Mouse (Mus musculus) heart, embryonic 12.5 days (tissue): ENCODE measurements around the gene Cgref1. TPM values are rescaled to one million over a fixed set of nuclear protein-coding genes. Genes with fewer than 3 reads are reported as not detected.

Experiments used
- ATAC-seq: fragments of 200-750 bp; cut with Nextera tagmentation; 2 replicates; pipeline ENCODE4 v1.8.0; 2017; ENCODE audit warnings: moderate TSS enrichment, moderate library complexity; ENCODE audit not compliant: insufficient number of reproducible peaks, low FRiP score
- H3K27ac ChIP-seq: fragments of 300-500 bp; sonication (generic); 2 replicates; pipeline ENCODE4 v1.5.1; 2016; ENCODE audit warnings: mild to moderate bottlenecking, moderate library complexity; ENCODE audit not compliant: poor library complexity, severe bottlenecking
- H3K27me3 ChIP-seq: fragments of 300-500 bp; sonication (generic); replicated peaks from 2 replicates; pipeline ENCODE4 v1.6.1; 2016; ENCODE audit warnings: mild to moderate bottlenecking, moderate library complexity
- H3K36me3 ChIP-seq: fragments of 300-500 bp; sonication (generic); 2 replicates; pipeline ENCODE4 v1.6.1; 2016; ENCODE audit warnings: mild to moderate bottlenecking, moderate library complexity
- H3K4me1 ChIP-seq: fragments of 300-500 bp; sonication (generic); replicated peaks from 2 replicates; pipeline ENCODE4 v1.6.1; 2016; ENCODE audit warnings: mild to moderate bottlenecking
- H3K4me2 ChIP-seq: fragments of 300-500 bp; sonication (generic); 2 replicates; pipeline ENCODE4 v1.6.1; 2016; ENCODE audit warnings: mild to moderate bottlenecking, moderate library complexity
- H3K4me3 ChIP-seq: fragments of 300-500 bp; sonication (generic); 2 replicates; pipeline ENCODE4 v1.5.1; 2016; ENCODE audit warnings: mild to moderate bottlenecking
- H3K9ac ChIP-seq: fragments of 300-500 bp; sonication (generic); 2 replicates; pipeline ENCODE4 v1.6.1; 2016; ENCODE audit warnings: mild to moderate bottlenecking, moderate library complexity
- H3K9me3 ChIP-seq: fragments of 300-500 bp; sonication (generic); replicated peaks from 2 replicates; pipeline ENCODE4 v1.6.1; 2016; ENCODE audit warnings: mild to moderate bottlenecking, moderate library complexity
- WGBS: fragments of 180-500 bp; shearing (Covaris S2); methylation state at CpG from one replicate; pipeline ENCODE4 v1.1.7; 2016; 5-methylcytosine and 5-hydroxymethylcytosine counted together
- polyA plus RNA-seq: library from polyadenylated mRNA; unstranded; fragments of >200 nt; fragmentation: Nextera tagmentation; extraction: Ambion mirVana; gene quantifications from 2 replicates; pipeline ENCODE4 v1.2.1, GENCODE M21; 2016

The Cgref1 gene
- polyA plus RNA-seq, 1 experiment from 2014 or later, result 4.9 TPM

DNA sequence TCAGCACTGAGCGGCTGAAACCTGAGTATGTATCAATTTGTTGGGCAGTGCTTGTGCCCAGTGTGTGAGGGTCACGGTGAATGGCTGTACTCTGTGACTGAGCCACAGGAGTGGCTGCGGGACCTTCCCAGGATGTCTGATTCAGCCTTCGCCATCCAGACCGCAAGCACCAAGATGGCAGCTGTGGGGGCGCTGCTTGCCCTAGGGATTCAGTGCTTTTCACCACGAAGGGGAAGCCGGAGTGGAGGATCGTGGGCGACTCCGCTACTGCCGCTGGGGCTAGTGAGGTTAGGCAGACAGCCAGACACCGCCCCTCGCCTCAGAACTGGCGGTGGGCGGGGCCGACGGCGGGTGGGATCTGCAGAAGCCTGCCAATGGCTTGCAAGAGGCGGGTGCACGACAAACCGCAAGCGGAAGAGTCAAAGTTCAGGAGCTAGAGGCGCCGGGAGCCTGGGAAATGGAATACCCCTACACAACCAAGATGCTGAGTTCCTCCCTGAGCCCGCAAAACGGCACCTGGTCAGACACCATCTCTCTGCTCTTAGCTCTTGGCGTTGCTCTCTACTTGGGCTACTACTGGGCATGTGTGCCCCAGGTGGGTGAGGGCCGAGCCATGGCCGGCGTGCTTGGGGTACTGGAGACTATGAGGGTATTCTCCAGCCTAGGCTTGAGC lies 4.4 kb upstream of the Cgref1 start:
- peaks cover 32% of the 10 kb centered on the region for H3K36me3 ChIP-seq
- peak overlapping the region; percentile 55 for H3K4me3 ChIP-seq
- no peaks in the 10 kb centered on the region for H3K9me3 ChIP-seq
- peak overlapping the region; percentile 74 for H3K4me2 ChIP-seq
- peaks cover 9% of the 10 kb centered on the region; the same call in 1 of the 2 replicates for H3K27me3 ChIP-seq
- peak; percentile 92 for ATAC-seq
- peak overlapping the region; percentile 34; the same call in 1 of the 2 replicates for H3K27ac ChIP-seq
- under 1% methylated on average over 31 of the region's 31 CpGs for WGBS
- H3K9ac ChIP-seq, result peak overlapping the region; percentile 74
- peaks cover 14% of the 10 kb centered on the region for H3K4me1 ChIP-seq

DNA sequence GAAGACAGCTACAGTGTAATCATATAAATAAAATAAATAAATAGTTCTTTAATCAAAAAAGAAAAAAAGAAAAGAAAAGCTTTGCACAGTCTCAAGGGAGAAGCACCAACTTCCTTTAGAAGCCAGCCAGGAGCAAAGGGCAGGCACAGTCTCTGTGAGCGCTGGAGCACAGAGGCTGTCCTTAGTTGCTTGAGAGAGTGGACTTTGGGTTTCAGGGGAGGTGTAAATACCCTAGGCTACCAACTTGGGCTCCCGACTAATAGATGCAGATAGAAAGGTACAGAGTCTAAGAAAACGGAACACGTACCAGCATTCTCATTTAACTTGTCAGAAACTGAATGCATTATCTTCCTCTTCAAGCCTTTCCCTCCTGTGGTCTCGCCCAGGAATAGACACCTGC lies 3.2 kb upstream of the Cgref1 start:
- no peak overlapping the region for H3K27ac ChIP-seq
- no peaks in the 10 kb centered on the region for H3K9me3 ChIP-seq
- WGBS, result 80% methylated on average over 5 of the region's 5 CpGs
- no peak overlapping the region for H3K9ac ChIP-seq
- no peak overlapping the region for H3K4me3 ChIP-seq
- H3K4me1 ChIP-seq, result peaks cover 14% of the 10 kb centered on the region
- peaks cover 16% of the 10 kb centered on the region for H3K27me3 ChIP-seq
- ATAC-seq, result no peak
- H3K4me2 ChIP-seq, result no peak overlapping the region
- peaks cover 20% of the 10 kb centered on the region for H3K36me3 ChIP-seq

DNA sequence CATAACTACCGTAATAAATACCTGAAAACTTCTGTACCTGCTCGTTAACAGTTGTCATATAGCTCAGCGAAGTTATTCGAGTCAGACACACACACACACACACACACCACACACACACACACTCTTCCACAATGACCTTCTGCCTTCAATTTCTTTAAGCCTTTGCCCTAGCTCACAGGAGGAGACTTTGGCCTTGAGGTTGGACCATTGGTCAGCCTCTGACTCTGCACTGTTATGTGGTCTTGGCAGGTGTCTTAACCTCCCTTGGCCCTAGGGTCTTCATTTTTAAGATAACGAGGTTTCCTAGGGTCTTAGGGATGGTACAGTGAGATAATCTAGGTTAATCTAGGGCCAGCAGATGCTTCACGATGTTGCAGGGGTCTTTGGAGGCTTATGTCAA lies 1.0 kb downstream of the Cgref1 start:
- WGBS, result 80% methylated on average over 6 of the region's 6 CpGs
- H3K27ac ChIP-seq, result no peak overlapping the region
- H3K36me3 ChIP-seq, result no peaks in the 10 kb centered on the region
- H3K9ac ChIP-seq, result no peak overlapping the region
- ATAC-seq, result no peak
- H3K4me2 ChIP-seq, result peak overlapping the region; percentile 89; the same call in 1 of the 2 replicates
- no peak overlapping the region for H3K4me3 ChIP-seq
- H3K4me1 ChIP-seq, result peaks cover 11% of the 10 kb centered on the region
- no peaks in the 10 kb centered on the region for H3K9me3 ChIP-seq
- peaks cover 16% of the 10 kb centered on the region for H3K27me3 ChIP-seq

DNA sequence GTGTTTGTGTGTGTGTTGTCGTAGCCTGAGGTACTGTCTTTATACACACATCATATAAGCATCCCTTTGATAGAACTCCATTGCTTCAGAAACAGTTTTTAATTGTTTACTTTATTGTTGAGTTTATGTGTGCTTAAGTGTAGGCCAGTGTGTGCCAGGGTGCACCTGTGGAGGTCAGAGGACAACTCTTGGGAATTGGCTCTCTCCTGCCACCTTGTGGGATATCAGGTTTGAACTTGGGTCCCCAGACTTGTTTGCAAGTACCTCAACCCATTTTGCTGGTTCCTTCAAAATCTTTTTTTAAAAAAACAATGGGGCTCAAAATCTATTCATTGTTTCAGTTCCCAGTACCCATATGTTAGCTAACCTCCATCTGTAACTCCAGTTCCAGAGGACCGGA lies 2.4 kb downstream of the Cgref1 start:
- no peak for ATAC-seq

DNA sequence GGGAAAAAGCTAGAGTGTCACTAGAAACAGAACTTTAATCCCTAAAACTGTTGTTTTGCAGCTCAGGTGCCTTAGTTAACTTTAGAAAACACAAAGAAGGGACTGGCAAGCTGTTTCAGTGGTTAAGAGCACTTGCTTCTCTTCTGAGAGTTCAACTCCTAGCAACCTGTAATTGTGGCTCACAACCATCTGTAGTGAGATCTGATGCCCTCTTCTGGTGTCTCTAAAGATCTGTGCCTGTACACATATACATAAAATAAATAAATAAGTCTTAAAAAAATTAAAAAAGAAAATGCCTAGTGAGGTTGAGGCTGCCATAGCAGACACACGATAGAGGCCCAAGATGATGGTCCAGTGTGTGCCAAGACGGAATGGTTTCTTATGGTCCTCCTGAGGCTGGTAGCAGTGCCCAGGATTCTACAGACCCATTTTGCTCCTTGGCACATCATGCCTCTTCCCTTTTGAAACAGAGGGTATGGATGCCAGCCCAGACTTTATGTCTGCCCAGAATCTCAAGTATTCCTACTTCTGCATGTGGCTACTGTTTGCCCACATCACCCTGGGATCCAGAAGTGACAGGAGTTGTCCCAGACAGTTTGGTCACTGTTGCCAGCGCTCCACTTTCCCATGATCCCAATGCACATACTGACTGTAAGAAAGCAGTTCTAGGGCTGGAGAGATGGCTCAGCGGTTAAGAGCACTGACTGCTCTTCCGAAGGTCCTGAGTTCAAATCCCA lies 10.5 kb downstream of the Cgref1 start:
- no peak overlapping the region for H3K4me2 ChIP-seq
- 83% methylated on average over 5 of the region's 5 CpGs for WGBS
- H3K4me3 ChIP-seq, result no peak overlapping the region
- H3K9me3 ChIP-seq, result no peaks in the 10 kb centered on the region
- H3K36me3 ChIP-seq, result no peaks in the 10 kb centered on the region
- H3K4me1 ChIP-seq, result peaks cover 16% of the 10 kb centered on the region
- no peaks in the 10 kb centered on the region; the same call in 1 of the 2 replicates for H3K27me3 ChIP-seq
- H3K9ac ChIP-seq, result no peak overlapping the region
- ATAC-seq, result no peak
- H3K27ac ChIP-seq, result no peak overlapping the region

More for the DNA sequence above, 2.4 kb downstream of the Cgref1 start:
- WGBS, result 85% methylated on average over 2 of the region's 2 CpGs
- Histone ChIP-seq H3K4me2 (no peak overlapping the region), H3K4me3 (no peak overlapping the region), H3K27me3 (peaks cover 16% of the 10 kb centered on the region), H3K36me3 (no peaks in the 10 kb centered on the region), H3K27ac (no peak overlapping the region), H3K9me3 (no peaks in the 10 kb centered on the region), H3K4me1 (0 out of 2 replicates have a peak, but pooled peaks cover 8% of the 10 kb centered on the region), H3K9ac (no peak overlapping the region)

DNA sequence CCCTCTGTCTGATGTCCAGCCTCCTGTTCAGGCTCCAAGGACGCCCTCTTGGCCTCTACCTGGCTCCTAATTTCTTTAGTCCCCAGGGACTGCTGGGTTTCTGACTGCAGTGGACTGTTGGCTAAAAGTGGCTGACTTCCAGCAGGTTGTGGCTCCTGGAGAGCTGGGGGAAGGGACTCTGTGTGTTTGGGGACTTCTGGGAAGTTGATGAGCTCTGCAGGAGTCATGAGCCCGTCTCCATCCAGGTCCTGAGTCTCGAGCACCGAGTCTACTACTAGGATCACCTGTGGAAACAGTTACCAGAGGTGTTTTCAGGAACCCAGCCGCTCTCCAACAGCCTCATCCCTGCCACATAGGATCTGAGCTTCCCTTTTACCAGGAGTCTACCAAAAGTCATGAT lies 11.7 kb downstream of the Cgref1 start:
- peaks cover 16% of the 10 kb centered on the region for H3K4me1 ChIP-seq
- H3K9me3 ChIP-seq, result no peaks in the 10 kb centered on the region
- no peak for ATAC-seq
- 59% methylated on average over 5 of the region's 5 CpGs for WGBS
- no peak overlapping the region for H3K9ac ChIP-seq
- no peak overlapping the region for H3K27ac ChIP-seq
- no peak overlapping the region for H3K4me2 ChIP-seq
- H3K36me3 ChIP-seq, result no peaks in the 10 kb centered on the region
- H3K4me3 ChIP-seq, result no peak overlapping the region
- H3K27me3 ChIP-seq, result 0 out of 2 replicates have a peak, but pooled peaks cover 4% of the 10 kb centered on the region

DNA sequence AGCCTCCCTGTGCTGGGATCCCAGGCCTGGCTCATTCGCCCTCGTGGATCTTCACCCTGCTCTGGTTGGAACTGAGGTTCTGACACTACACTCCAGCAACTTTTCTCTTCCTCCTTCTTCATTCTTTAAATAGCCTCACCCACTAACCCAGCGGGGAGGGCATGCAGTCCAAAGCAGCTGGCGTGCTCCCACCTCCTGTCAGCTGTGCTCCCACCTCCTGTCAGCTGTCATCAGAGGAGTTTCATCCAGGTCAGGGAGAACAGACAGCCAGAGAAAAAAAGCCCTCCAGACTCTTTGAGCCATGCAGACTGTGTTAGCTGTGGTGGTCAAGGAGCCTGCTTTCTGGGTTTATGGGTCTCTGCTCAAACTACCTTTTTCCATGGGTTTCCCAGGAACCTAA lies 14.0 kb downstream of the Cgref1 start:
- Histone ChIP-seq H3K4me1 (peaks cover 16% of the 10 kb centered on the region), H3K4me3 (no peak overlapping the region), H3K9ac (peak overlapping the region; percentile 5; the same call in 1 of the 2 replicates), H3K9me3 (no peaks in the 10 kb centered on the region), H3K36me3 (no peaks in the 10 kb centered on the region), H3K27me3 (0 out of 2 replicates have a peak, but pooled peaks cover 4% of the 10 kb centered on the region), H3K4me2 (no peak overlapping the region), H3K27ac (no peak overlapping the region)
- ATAC-seq, result no peak
- 58% methylated on average over 4 of the region's 4 CpGs for WGBS

DNA sequence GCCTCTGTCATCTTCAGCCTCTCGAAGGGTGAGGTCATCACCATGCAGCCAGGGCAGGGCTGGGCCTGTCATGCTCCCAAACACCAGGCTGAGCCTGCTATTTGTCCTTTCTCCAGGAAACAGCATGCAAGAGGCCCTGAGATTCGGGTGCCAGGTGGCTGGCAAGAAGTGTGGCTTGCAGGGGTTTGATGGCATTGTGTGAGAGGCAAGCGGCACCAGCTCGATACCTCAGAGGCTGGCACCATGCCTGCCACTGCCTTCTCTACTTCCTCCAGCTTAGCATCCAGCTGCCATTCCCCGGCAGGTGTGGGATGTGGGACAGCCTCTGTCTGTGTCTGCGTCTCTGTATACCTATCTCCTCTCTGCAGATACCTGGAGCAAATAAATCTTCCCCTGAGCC lies 14.5 kb downstream of the Cgref1 start:
- Histone ChIP-seq H3K9ac (no peak overlapping the region), H3K36me3 (no peaks in the 10 kb centered on the region), H3K27me3 (0 out of 2 replicates have a peak, but pooled peaks cover 4% of the 10 kb centered on the region), H3K27ac (no peak overlapping the region), H3K4me2 (no peak overlapping the region), H3K9me3 (no peaks in the 10 kb centered on the region), H3K4me1 (peaks cover 16% of the 10 kb centered on the region), H3K4me3 (no peak overlapping the region)
- ATAC-seq, result no peak
- 74% methylated on average over 6 of the region's 6 CpGs for WGBS

DNA sequence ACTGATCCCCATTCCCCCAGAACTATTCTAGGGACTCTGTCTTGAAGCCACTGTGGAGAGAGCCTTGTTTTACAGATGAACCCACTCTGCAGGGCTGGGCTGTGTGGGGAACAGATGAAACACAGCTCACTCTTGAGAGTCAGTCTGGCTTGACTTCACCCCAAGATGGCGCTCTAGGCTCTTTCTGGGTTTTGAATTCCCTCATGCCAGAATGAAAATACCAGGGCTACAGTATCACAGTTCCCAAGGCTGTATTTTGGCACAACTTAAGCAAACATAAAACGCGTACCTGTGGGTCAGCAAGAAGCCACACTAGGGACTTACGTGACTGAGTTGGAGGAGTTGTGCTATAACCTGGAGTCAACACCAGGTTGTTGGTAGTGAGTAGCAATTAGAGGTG lies 15.3 kb downstream of the Cgref1 start:
- Histone ChIP-seq H3K4me3 (no peak overlapping the region), H3K4me1 (peaks cover 16% of the 10 kb centered on the region), H3K36me3 (no peaks in the 10 kb centered on the region), H3K4me2 (no peak overlapping the region), H3K9me3 (no peaks in the 10 kb centered on the region), H3K27me3 (0 out of 2 replicates have a peak, but pooled peaks cover 5% of the 10 kb centered on the region), H3K9ac (no peak overlapping the region), H3K27ac (no peak overlapping the region)
- WGBS, result 48% methylated on average over 4 of the region's 4 CpGs
- no peak for ATAC-seq

DNA sequence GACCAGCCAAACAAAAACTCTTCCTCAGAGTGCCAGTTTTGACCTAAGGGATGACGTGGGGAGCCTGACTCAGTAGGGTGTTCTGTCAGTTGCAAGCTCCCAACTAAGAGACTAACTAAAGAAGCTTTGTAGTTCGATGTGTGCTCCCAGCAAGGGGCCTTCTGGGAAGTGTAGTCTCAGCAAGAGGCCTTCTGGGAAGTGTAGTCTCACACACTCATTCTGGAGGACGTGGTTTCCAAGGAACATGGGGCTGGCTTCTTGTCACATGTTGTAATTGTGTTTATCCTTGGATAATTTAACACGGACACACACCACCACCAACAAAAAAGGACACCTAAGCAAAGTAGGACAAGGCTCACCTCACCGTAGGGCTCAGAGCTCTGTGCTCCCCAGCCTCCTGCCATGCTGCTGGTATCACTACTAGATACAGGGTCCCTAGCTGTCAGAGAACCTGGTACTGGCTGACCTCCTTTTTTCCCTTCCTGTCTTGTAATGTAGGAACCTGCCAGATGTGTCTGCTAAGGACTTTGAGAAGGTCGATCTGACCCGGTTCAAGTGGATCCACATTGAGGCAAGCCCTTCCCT lies 17.4 kb downstream of the Cgref1 start:
- Histone ChIP-seq H3K36me3 (no peaks in the 10 kb centered on the region), H3K4me3 (no peak overlapping the region), H3K27ac (no peak overlapping the region), H3K4me1 (peaks cover 18% of the 10 kb centered on the region), H3K9ac (no peak overlapping the region), H3K27me3 (0 out of 2 replicates have a peak, but pooled peaks cover 12% of the 10 kb centered on the region), H3K9me3 (no peaks in the 10 kb centered on the region), H3K4me2 (peak overlapping the region; percentile 52)
- no peak for ATAC-seq
- WGBS, result 38% methylated on average over 7 of the region's 7 CpGs

DNA sequence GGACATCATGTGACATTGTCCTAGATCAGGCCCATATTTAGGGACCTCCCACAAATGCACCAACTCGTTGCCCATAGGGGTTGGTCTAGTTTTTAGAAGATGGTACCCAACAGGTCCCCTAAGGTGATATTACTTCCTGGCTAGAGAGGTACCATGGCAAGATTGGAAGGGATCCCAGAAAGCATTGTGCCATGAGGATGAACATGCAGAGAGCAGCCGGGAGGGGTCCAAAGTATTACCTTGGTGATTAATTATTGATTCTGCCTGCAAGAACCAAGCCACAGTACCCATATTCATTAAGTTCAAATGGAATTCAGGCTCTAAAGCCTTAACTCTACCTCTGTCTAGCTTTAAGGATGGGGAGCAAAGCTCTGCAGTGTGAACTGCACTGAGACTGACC lies 19.3 kb downstream of the Cgref1 start:
- 82% methylated on average over 2 of the region's 2 CpGs for WGBS
- 0 out of 2 replicates have a peak, but pooled peaks cover 12% of the 10 kb centered on the region for H3K27me3 ChIP-seq
- ATAC-seq, result no peak
- H3K4me2 ChIP-seq, result no peak overlapping the region
- no peaks in the 10 kb centered on the region for H3K9me3 ChIP-seq
- H3K9ac ChIP-seq, result no peak overlapping the region
- peaks cover 29% of the 10 kb centered on the region for H3K4me1 ChIP-seq
- no peak overlapping the region for H3K4me3 ChIP-seq
- no peak overlapping the region for H3K27ac ChIP-seq
- H3K36me3 ChIP-seq, result no peaks in the 10 kb centered on the region; the same call in 1 of the 2 replicates
